ENCODE assay signal across 7 mouse cellular contexts in genomic region chr2:21142616-21143015, GRCm38 (mm10).
DNase-seq lines count a peak whose midpoint lies in the region; ATAC-seq and TF ChIP-seq lines count a peak whose summit lies in the region.

No protein-coding gene starts in this region.

- H3K9me3 ChIP-seq in E14TG2a.4 (ENCODE audit: low read length) (peaks cover 31% of the 10 kb centered on the region), ES-Bruce4 (replicated peaks; ENCODE audit: control insufficient read depth, insufficient read depth, low read length, poor library complexity, severe bottlenecking) (peaks cover 6% of the 10 kb centered on the region)
- H3K9me3 ChIP-seq in heart, embryonic 13.5 days: no peaks in the 10 kb centered on the region
- no peaks in the 10 kb centered on the region for H3K9me3 ChIP-seq in limb, embryonic 14.5 days (ENCODE audit: control insufficient read depth, low read length)
- no peaks in the 10 kb centered on the region for H3K9me3 ChIP-seq in stomach, embryonic 15.5 days

- TF ChIP-seq CTCF in E14TG2a.4 (conservative IDR thresholded peaks at IDR 0.05; ENCODE audit: low read length) (no peak), ES-Bruce4 (IDR thresholded peaks at IDR 0.05; ENCODE audit: low read depth, low read length) (no peak)

- H3K4me3 ChIP-seq in E14TG2a.4 (replicated peaks; ENCODE audit: low read length) (peak overlapping the region; percentile 79), ES-Bruce4 (ENCODE audit: low read depth, low read length) (no peak overlapping the region)
- peak overlapping the region; percentile 65 for H3K4me3 ChIP-seq in heart, embryonic 13.5 days
- H3K4me3 ChIP-seq in limb, embryonic 14.5 days (replicated peaks; ENCODE audit: low read length): peak overlapping the region; percentile 52
- H3K4me3 ChIP-seq in stomach, embryonic 15.5 days (replicated peaks): peak overlapping the region; percentile 53

- H3K4me2 ChIP-seq in heart, embryonic 13.5 days: peak overlapping the region; percentile 95
- H3K4me2 ChIP-seq in limb, embryonic 14.5 days (replicated peaks; ENCODE audit: low read depth, low read length, severe bottlenecking): peak overlapping the region; percentile 89
- peak overlapping the region; percentile 100 for H3K4me2 ChIP-seq in stomach, embryonic 15.5 days

- 12% methylated on average over 2 of the region's 2 CpGs for WGBS in heart, embryonic 13.5 days
- 19% methylated on average over 2 of the region's 2 CpGs for WGBS in limb, embryonic 14.5 days
- 22% methylated on average over 2 of the region's 2 CpGs for WGBS in stomach, embryonic 15.5 days

- H3K36me3 ChIP-seq in E14TG2a.4 (ENCODE audit: insufficient read depth, low read length) (0 out of 2 replicates have a peak, but pooled peaks cover 3% of the 10 kb centered on the region), ES-Bruce4 (ENCODE audit: control insufficient read depth, insufficient read depth, low read length, poor library complexity, severe bottlenecking) (no peaks in the 10 kb centered on the region)
- H3K36me3 ChIP-seq in heart, embryonic 13.5 days: no peaks in the 10 kb centered on the region
- H3K36me3 ChIP-seq in limb, embryonic 14.5 days (ENCODE audit: control insufficient read depth, insufficient read depth, low read length): no peaks in the 10 kb centered on the region
- H3K36me3 ChIP-seq in stomach, embryonic 15.5 days: no peaks in the 10 kb centered on the region

- H3K4me1 ChIP-seq in E14TG2a.4 (replicated peaks; ENCODE audit: low read depth, low read length) (peaks cover 15% of the 10 kb centered on the region), ES-Bruce4 (ENCODE audit: control insufficient read depth, insufficient read depth, low read length) (no peaks in the 10 kb centered on the region)
- peaks cover 16% of the 10 kb centered on the region for H3K4me1 ChIP-seq in heart, embryonic 13.5 days
- H3K4me1 ChIP-seq in limb, embryonic 14.5 days (ENCODE audit: control insufficient read depth, insufficient read depth, low read length): peaks cover 6% of the 10 kb centered on the region
- H3K4me1 ChIP-seq in stomach, embryonic 15.5 days: peaks cover 8% of the 10 kb centered on the region

- no peak for TF ChIP-seq EP300 in ES-Bruce4 (IDR thresholded peaks at IDR 0.05; ENCODE audit: insufficient read depth, low read depth, low read length)

- no peak for TF ChIP-seq POLR2A in ES-Bruce4 (IDR thresholded peaks at IDR 0.05; ENCODE audit: insufficient read depth, low read length)
- no peak for TF ChIP-seq POLR2A in limb, embryonic 14.5 days (IDR thresholded peaks at IDR 0.05; ENCODE audit: borderline replicate concordance, extremely low read depth, insufficient read depth, insufficient read length)

- DNase-seq in limb, embryonic 14.5 days (ENCODE audit: low spot score): peak; percentile 7
- DNase-seq in layer of hippocampus, postnatal 36 days: no peak

- H3K27ac ChIP-seq in ES-Bruce4 (ENCODE audit: insufficient read depth, low read length): no peak overlapping the region
- peak overlapping the region; percentile 66; the same call in 1 of the 2 replicates for H3K27ac ChIP-seq in heart, embryonic 13.5 days (replicated peaks)
- H3K27ac ChIP-seq in limb, embryonic 14.5 days (replicated peaks; ENCODE audit: low read depth, low read length): no peak overlapping the region
- no peak overlapping the region; the same call in 1 of the 2 replicates for H3K27ac ChIP-seq in stomach, embryonic 15.5 days

- H3K9ac ChIP-seq in ES-Bruce4 (ENCODE audit: low read depth, poor library complexity, severe bottlenecking): peak overlapping the region; percentile 27; the same call in 1 of the 2 replicates
- peak overlapping the region; percentile 83 for H3K9ac ChIP-seq in heart, embryonic 13.5 days
- peak overlapping the region; percentile 68 for H3K9ac ChIP-seq in limb, embryonic 14.5 days (ENCODE audit: low read depth, low read length, severe bottlenecking)
- H3K9ac ChIP-seq in stomach, embryonic 15.5 days: no peak overlapping the region

- H3K27me3 ChIP-seq in E14TG2a.4 (ENCODE audit: insufficient read depth, low read length) (peaks cover 24% of the 10 kb centered on the region), ES-Bruce4 (ENCODE audit: control insufficient read depth, insufficient read depth, low read length, poor library complexity, severe bottlenecking) (peaks cover 4% of the 10 kb centered on the region)
- H3K27me3 ChIP-seq in heart, embryonic 13.5 days (replicated peaks): no peaks in the 10 kb centered on the region
- no peaks in the 10 kb centered on the region for H3K27me3 ChIP-seq in limb, embryonic 14.5 days (ENCODE audit: control insufficient read depth, insufficient read depth, low read length)
- no peaks in the 10 kb centered on the region for H3K27me3 ChIP-seq in stomach, embryonic 15.5 days (replicated peaks)

- ATAC-seq in heart, embryonic 13.5 days (ENCODE audit: extremely low read depth, insufficient number of reproducible peaks, low FRiP score, low TSS enrichment): no peak
- no peak; the same call in 1 of the 2 replicates for ATAC-seq in limb, embryonic 14.5 days (ENCODE audit: low FRiP score, low read depth)
- ATAC-seq in stomach, embryonic 15.5 days (ENCODE audit: insufficient read depth, low FRiP score, low read depth): no peak
- no peak for ATAC-seq in megakaryocyte, adult 5-6 weeks (ENCODE audit: poor library complexity, severe bottlenecking)
